Mouse (Mus musculus) liver, adult 2 months (tissue): ENCODE measurements at regions not wholly inside any gene's neighbourhood (a gene's known extent, or its start where the extent isn't known, plus 50 kb on each side); places are given as distances from the start of the nearest gene placed in this dataset.

ENCODE experiments used
- DNase-seq: peaks from one replicate; pipeline ENCODE4 v3.0.0-alpha.2; 2011; ENCODE audit warnings: low read depth, low spot score; ENCODE audit errors: extremely low read depth
- H3K27ac ChIP-seq: fragments of 200-500 bp; replicated peaks from 2 replicates; pipeline ENCODE4 v1.5.1; 2012; ENCODE audit warnings: low read depth, mild to moderate bottlenecking, control low read depth, inconsistent platforms, low read length; ENCODE audit not compliant: insufficient read depth
- H3K27me3 ChIP-seq: fragments of 200-500 bp; 2 replicates; pipeline ENCODE4 v1.6.1; 2012; ENCODE audit warnings: mild to moderate bottlenecking, moderate library complexity, low read length, inconsistent platforms; ENCODE audit not compliant: control insufficient read depth, insufficient read depth
- H3K36me3 ChIP-seq: fragments of 200-500 bp; 2 replicates; pipeline ENCODE4 v1.6.1; 2012; ENCODE audit warnings: low read length, inconsistent platforms; ENCODE audit not compliant: control insufficient read depth, insufficient read depth
- H3K4me1 ChIP-seq: fragments of 200-500 bp; 2 replicates; pipeline ENCODE4 v1.6.1; 2011; ENCODE audit warnings: low read length; ENCODE audit not compliant: control insufficient read depth, insufficient read depth
- H3K4me3 ChIP-seq: fragments of 200-500 bp; 2 replicates; pipeline ENCODE4 v1.5.1; 2011; ENCODE audit warnings: low read depth, mild to moderate bottlenecking, control low read depth, low read length, moderate library complexity; ENCODE audit not compliant: insufficient read depth
- H3K79me2 ChIP-seq: fragments of 200-500 bp; 2 replicates; pipeline ENCODE4 v1.6.1; 2012; ENCODE audit warnings: inconsistent platforms, mild to moderate bottlenecking, low read length, moderate library complexity; ENCODE audit not compliant: control insufficient read depth, insufficient read depth
- H3K9ac ChIP-seq: fragments of 200-500 bp; 2 replicates; pipeline ENCODE4 v1.6.1; 2012; ENCODE audit warnings: low read depth, mild to moderate bottlenecking, control low read depth, inconsistent platforms, low read length
- CTCF ChIP-seq: fragments of 200-500 bp; IDR thresholded peaks from 2 replicates; pipeline ENCODE4 v1.5.1; 2011; ENCODE audit warnings: low read depth, low read length, control low read depth
- POLR2A ChIP-seq: fragments of 200-500 bp; IDR thresholded peaks from 2 replicates; pipeline ENCODE4 v1.6.1; 2011; ENCODE audit warnings: low read length, control low read depth; ENCODE audit not compliant: insufficient read depth; ENCODE audit errors: extremely low read depth
- WGBS: fragments of 180-500 bp; shearing (Covaris S2); methylation state at CpG from one replicate; pipeline ENCODE4 v1.1.7; 2018; 5-methylcytosine and 5-hydroxymethylcytosine counted together

GRCm38 (mm10) chr6:100052955-100053795 is 234.1 kb downstream of the Rybp start:
- DNase-seq: no peak
- Histone ChIP-seq H3K36me3 (no peaks in the 10 kb centered on the region), H3K27me3 (peaks cover 7% of the 10 kb centered on the region; the same call in 1 of the 2 replicates), H3K27ac (no peak overlapping the region), H3K79me2 (no peaks in the 10 kb centered on the region), H3K4me1 (no peaks in the 10 kb centered on the region), H3K4me3 (no peak overlapping the region), H3K9ac (no peak overlapping the region)
- no peak for TF ChIP-seq POLR2A
- WGBS: 79% methylated on average over 8 of the region's 8 CpGs

DNA sequence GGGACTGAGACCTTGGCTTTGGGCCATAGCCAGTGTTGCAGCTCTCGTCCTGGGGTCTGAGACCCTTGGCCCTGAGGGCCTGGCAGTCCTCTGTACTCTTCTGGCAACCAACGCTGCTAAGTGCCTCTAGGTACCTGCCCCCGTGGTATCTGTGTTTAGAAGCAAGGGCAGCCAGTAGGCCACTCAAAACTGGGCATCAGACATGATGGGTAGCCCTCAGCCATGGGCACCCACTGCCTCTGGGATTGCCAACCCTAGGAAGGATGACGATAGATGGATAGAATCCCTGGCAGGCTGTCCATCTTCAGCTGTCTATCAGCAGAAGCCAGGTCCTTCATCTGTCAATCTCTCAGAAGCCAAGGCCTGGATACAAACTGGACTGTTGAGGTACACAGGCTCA is 234.9 kb downstream of the Rybp start:
- DNase-seq: no peak
- H3K27me3 ChIP-seq: peaks cover 7% of the 10 kb centered on the region; the same call in 1 of the 2 replicates
- H3K4me1 ChIP-seq: no peaks in the 10 kb centered on the region
- no peaks in the 10 kb centered on the region for H3K36me3 ChIP-seq
- no peak overlapping the region for H3K27ac ChIP-seq
- WGBS: 90% methylated on average over 4 of the region's 4 CpGs
- TF ChIP-seq POLR2A (no peak), CTCF (no peak)
- H3K4me3 ChIP-seq: no peak overlapping the region
- no peaks in the 10 kb centered on the region for H3K79me2 ChIP-seq
- H3K9ac ChIP-seq: no peak overlapping the region

DNA sequence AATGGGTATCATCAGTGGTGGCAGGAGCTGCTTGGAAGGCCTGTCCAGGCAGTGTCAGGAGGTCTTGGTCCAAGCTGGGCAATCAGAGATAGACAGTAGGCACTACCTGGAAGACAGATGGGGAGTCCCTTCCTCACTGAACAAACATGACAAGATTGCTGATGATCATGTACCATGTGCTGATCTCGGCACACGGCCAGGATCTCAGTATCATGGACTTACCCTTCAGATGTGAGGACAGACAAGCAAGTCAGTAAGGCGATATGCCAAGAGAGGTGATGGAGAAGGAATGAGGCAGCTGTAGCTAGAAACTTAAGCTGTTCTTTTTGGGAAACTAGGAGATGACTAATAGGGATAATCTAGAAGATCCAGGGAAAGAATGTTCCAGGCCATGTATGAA is 238.2 kb downstream of the Rybp start:
- Histone ChIP-seq H3K36me3 (no peaks in the 10 kb centered on the region), H3K4me1 (no peaks in the 10 kb centered on the region), H3K27ac (no peak overlapping the region), H3K9ac (no peak overlapping the region), H3K4me3 (no peak overlapping the region), H3K79me2 (no peaks in the 10 kb centered on the region), H3K27me3 (peaks cover 3% of the 10 kb centered on the region; the same call in 1 of the 2 replicates)
- TF ChIP-seq POLR2A (no peak), CTCF (no peak)
- no peak for DNase-seq
- 89% methylated on average over 3 of the region's 3 CpGs for WGBS

- Histone ChIP-seq H3K36me3 (no peaks in the 10 kb centered on the region), H3K9ac (no peak overlapping the region), H3K79me2 (no peaks in the 10 kb centered on the region), H3K27me3 (no peaks in the 10 kb centered on the region), H3K4me1 (no peaks in the 10 kb centered on the region), H3K27ac (no peak overlapping the region), H3K4me3 (no peak overlapping the region)
- no peak for DNase-seq
- TF ChIP-seq POLR2A (no peak), CTCF (no peak)
- WGBS: 78% methylated on average over 12 of the region's 12 CpGs
These were observed 240.9 kb downstream of the Rybp start for GRCm38 (mm10) chr6:100046186-100046990.

GRCm38 (mm10) chr6:100045109-100045508 is 242.2 kb downstream of the Rybp start:
- H3K27ac ChIP-seq: no peak overlapping the region
- no peak overlapping the region for H3K9ac ChIP-seq
- H3K27me3 ChIP-seq: no peaks in the 10 kb centered on the region
- WGBS: 86% methylated on average over 6 of the region's 6 CpGs
- TF ChIP-seq CTCF: no peak
- no peak for TF ChIP-seq POLR2A
- no peaks in the 10 kb centered on the region for H3K36me3 ChIP-seq
- no peaks in the 10 kb centered on the region for H3K4me1 ChIP-seq
- no peak for DNase-seq
- no peaks in the 10 kb centered on the region for H3K79me2 ChIP-seq
- no peak overlapping the region for H3K4me3 ChIP-seq

- no peaks in the 10 kb centered on the region for H3K4me1 ChIP-seq
- TF ChIP-seq POLR2A (no peak), CTCF (no peak)
- WGBS: 86% methylated on average over 5 of the region's 5 CpGs
- no peaks in the 10 kb centered on the region for H3K27me3 ChIP-seq
- DNase-seq: no peak
- no peak overlapping the region for H3K4me3 ChIP-seq
- H3K27ac ChIP-seq: no peak overlapping the region
- no peak overlapping the region for H3K9ac ChIP-seq
- H3K36me3 ChIP-seq: no peaks in the 10 kb centered on the region
- no peaks in the 10 kb centered on the region for H3K79me2 ChIP-seq
These were observed 246.1 kb downstream of the Rybp start for GRCm38 (mm10) chr6:100041161-100041560.
